Mouse (Mus musculus): Measurements from ENCODE around the gene Gm6890. TPM values are rescaled to one million over a fixed set of nuclear protein-coding genes. Genes with fewer than 3 reads are reported as not detected.
"Not testable (repeated sequence)": the region's sequence is repeated elsewhere in the genome, so short reads cannot be mapped to it uniquely, and the experiment has no call there.

The Gm6890 gene
- not detected in 2 replicates for polyA plus RNA-seq (2015; fragmentation: Nextera tagmentation; extraction: Ambion mirVana)

- 65% methylated on average over 9 of the region's 9 CpGs for WGBS (ENCODE audit: insufficient replicate concordance)
Measured at GRCm38 (mm10) chrX:74740627-74741026, at the start of gene Gm6890. Gm6890 (plus strand) TSS chrX:74740927.

GRCm38 (mm10) chrX:74726195-74726594 lies 14.5 kb upstream of the Gm6890 start:
- H3K27me3 ChIP-seq; H3K9ac ChIP-seq; ATAC-seq (ENCODE audit: insufficient read depth); H3K4me3 ChIP-seq (replicated peaks); H3K4me1 ChIP-seq (replicated peaks); H3K36me3 ChIP-seq (replicated peaks); H3K9me3 ChIP-seq (replicated peaks); H3K4me2 ChIP-seq; H3K27ac ChIP-seq (replicated peaks): not testable (repeated sequence)
- WGBS (ENCODE audit: insufficient replicate concordance): 57% methylated on average over 10 of the region's 10 CpGs

More at GRCm38 (mm10) chrX:74740627-74741026, at the start of gene Gm6890:
- H3K9ac ChIP-seq; ATAC-seq (ENCODE audit: insufficient read depth); H3K9me3 ChIP-seq (replicated peaks); H3K36me3 ChIP-seq (replicated peaks); H3K4me2 ChIP-seq; H3K4me3 ChIP-seq (replicated peaks); H3K27me3 ChIP-seq; H3K27ac ChIP-seq (replicated peaks); H3K4me1 ChIP-seq (replicated peaks): not testable (repeated sequence)

- H3K9ac ChIP-seq; ATAC-seq (ENCODE audit: insufficient read depth); H3K4me3 ChIP-seq (replicated peaks); H3K9me3 ChIP-seq (replicated peaks); H3K27me3 ChIP-seq; H3K4me2 ChIP-seq; H3K36me3 ChIP-seq (replicated peaks); H3K4me1 ChIP-seq (replicated peaks); H3K27ac ChIP-seq (replicated peaks): not testable (repeated sequence)
- no CpG with 5 or more reads among the region's 1 CpGs for WGBS (ENCODE audit: insufficient replicate concordance)
Measured at GRCm38 (mm10) chrX:74770715-74771114, 30.0 kb downstream of the Gm6890 start.

Other genes with a start within 250 kb of the Gm6890 start
- gene Olfr1326-ps1, start 166.0 kb upstream of the Gm6890 start, polyA plus RNA-seq (2015; fragmentation: Nextera tagmentation; extraction: Ambion mirVana): not detected in 2 replicates
- not detected in 2 replicates for gene Olfr1325, start 148.2 kb upstream of the Gm6890 start, polyA plus RNA-seq (2015; fragmentation: Nextera tagmentation; extraction: Ambion mirVana)
- gene Gm5640, start 95.3 kb upstream of the Gm6890 start, polyA plus RNA-seq (2015; fragmentation: Nextera tagmentation; extraction: Ambion mirVana): not detected in 2 replicates
- gene Gm5936, start 96.3 kb downstream of the Gm6890 start, polyA plus RNA-seq (2015; fragmentation: Nextera tagmentation; extraction: Ambion mirVana): not detected in 2 replicates